Mouse (Mus musculus): ENCODE measurements around the gene Cmpk1. TPM values are rescaled to one million over a fixed set of nuclear protein-coding genes. Genes with fewer than 3 reads are reported as not detected.

The Cmpk1 gene
- polyA plus RNA-seq (2014; fragmentation: Nextera tagmentation; extraction: Ambion mirVana), result 59.4 and 64.8 TPM in 2 replicates

GRCm38 (mm10) chr4:114986591-114987432 is at the start of gene Cmpk1:
Gene Cmpk1, minus strand, starts transcription at chr4:114987241.
- Histone ChIP-seq H3K4me3 (ENCODE audit: control insufficient read depth in 1 of 2, insufficient read depth in 1 of 2, low read depth in 1 of 2, low read length in 2 of 2) (peak within 1 kb of the TSS; percentile 87 to 94), H3K4me2 (ENCODE audit: low read length) (peak within 1 kb of the TSS; percentile 72), H3K4me1 (ENCODE audit: control insufficient read depth in 2 of 2, insufficient read depth in 2 of 2, low read length in 2 of 2) (peaks cover 0 to 8% of the 10 kb centered on the region in 2 experiments; a peak in 2 of 4 replicates), H3K36me3 (ENCODE audit: control insufficient read depth, insufficient read depth, low read length) (no peaks in the 10 kb centered on the region), H3K27ac (replicated peaks in 1 of 2; ENCODE audit: control insufficient read depth in 1 of 2, insufficient read depth in 1 of 2, low read depth in 2 of 2, low read length in 2 of 2) (peak within 1 kb of the TSS; percentile 99 to 100), H3K9ac (ENCODE audit: low read length) (peak within 1 kb of the TSS; percentile 95), H3K9me3 (ENCODE audit: control insufficient read depth, low read length) (no peaks in the 10 kb centered on the region), H3K27me3 (ENCODE audit: control insufficient read depth, insufficient read depth, low read length) (peaks cover 5% of the 10 kb centered on the region)
- WGBS, result 1% methylated on average over 79 of the region's 93 CpGs
- peak; percentile 93 for ATAC-seq (ENCODE audit: insufficient number of reproducible peaks, insufficient read depth, low FRiP score, low read depth)

- H3K4me3 ChIP-seq (ENCODE audit: control insufficient read depth in 1 of 2, insufficient read depth in 1 of 2, low read depth in 1 of 2, low read length in 2 of 2), result no peak overlapping the region
- H3K27ac ChIP-seq (replicated peaks in 1 of 2; ENCODE audit: control insufficient read depth in 1 of 2, insufficient read depth in 1 of 2, low read depth in 2 of 2, low read length in 2 of 2), result no peak overlapping the region
- no peaks in the 10 kb centered on the region for H3K9me3 ChIP-seq (ENCODE audit: control insufficient read depth, low read length)
- no peaks in the 10 kb centered on the region for H3K4me1 ChIP-seq (ENCODE audit: control insufficient read depth in 2 of 2, insufficient read depth in 2 of 2, low read length in 2 of 2)
- ATAC-seq (ENCODE audit: insufficient number of reproducible peaks, insufficient read depth, low FRiP score, low read depth), result no peak
- no peaks in the 10 kb centered on the region for H3K27me3 ChIP-seq (ENCODE audit: control insufficient read depth, insufficient read depth, low read length)
- H3K36me3 ChIP-seq (ENCODE audit: control insufficient read depth, insufficient read depth, low read length), result peaks cover 73% of the 10 kb centered on the region
- WGBS, result 84% methylated on average over 6 of the region's 6 CpGs
- no peak overlapping the region for H3K9ac ChIP-seq (ENCODE audit: low read length)
- no peak overlapping the region for H3K4me2 ChIP-seq (ENCODE audit: low read length)
These were observed 48.0 kb upstream of the Cmpk1 start for GRCm38 (mm10) chr4:115035043-115035442.

GRCm38 (mm10) chr4:115019997-115020396 is 33.0 kb upstream of the Cmpk1 start:
- Histone ChIP-seq H3K4me3 (ENCODE audit: control insufficient read depth in 1 of 2, insufficient read depth in 1 of 2, low read depth in 1 of 2, low read length in 2 of 2) (no peak overlapping the region), H3K27me3 (ENCODE audit: control insufficient read depth, insufficient read depth, low read length) (no peaks in the 10 kb centered on the region), H3K4me2 (ENCODE audit: low read length) (no peak overlapping the region), H3K4me1 (ENCODE audit: control insufficient read depth in 2 of 2, insufficient read depth in 2 of 2, low read length in 2 of 2) (no peaks in the 10 kb centered on the region), H3K9me3 (ENCODE audit: control insufficient read depth, low read length) (no peaks in the 10 kb centered on the region), H3K27ac (replicated peaks in 1 of 2; ENCODE audit: control insufficient read depth in 1 of 2, insufficient read depth in 1 of 2, low read depth in 2 of 2, low read length in 2 of 2) (no peak overlapping the region), H3K36me3 (ENCODE audit: control insufficient read depth, insufficient read depth, low read length) (peaks cover 88% of the 10 kb centered on the region), H3K9ac (ENCODE audit: low read length) (no peak overlapping the region)
- no peak for ATAC-seq (ENCODE audit: insufficient number of reproducible peaks, insufficient read depth, low FRiP score, low read depth)
- WGBS, result 85% methylated on average over 3 of the region's 3 CpGs

- 92% methylated on average over 3 of the region's 3 CpGs for WGBS
- peaks cover 89% of the 10 kb centered on the region for H3K36me3 ChIP-seq (ENCODE audit: control insufficient read depth, insufficient read depth, low read length)
These were observed 27.2 kb upstream of the Cmpk1 start for GRCm38 (mm10) chr4:115014276-115014675.

GRCm38 (mm10) chr4:115000429-115000795 is 13.4 kb upstream of the Cmpk1 start:
- peak overlapping the region; percentile 67 for H3K4me2 ChIP-seq (ENCODE audit: low read length)
- H3K9me3 ChIP-seq (ENCODE audit: control insufficient read depth, low read length), result no peaks in the 10 kb centered on the region
- peaks cover 0 to 15% of the 10 kb centered on the region in 2 experiments; a peak in 2 of 4 replicates for H3K4me1 ChIP-seq (ENCODE audit: control insufficient read depth in 2 of 2, insufficient read depth in 2 of 2, low read length in 2 of 2)
- peak overlapping the region; percentile 75 for H3K9ac ChIP-seq (ENCODE audit: low read length)
- peaks cover 22% of the 10 kb centered on the region for H3K36me3 ChIP-seq (ENCODE audit: control insufficient read depth, insufficient read depth, low read length)
- no peaks in the 10 kb centered on the region for H3K27me3 ChIP-seq (ENCODE audit: control insufficient read depth, insufficient read depth, low read length)
- peak overlapping the region; percentile 69 to 91 for H3K27ac ChIP-seq (replicated peaks in 1 of 2; ENCODE audit: control insufficient read depth in 1 of 2, insufficient read depth in 1 of 2, low read depth in 2 of 2, low read length in 2 of 2)
- under 1% methylated on average over 8 of the region's 8 CpGs for WGBS
- no peak for ATAC-seq (ENCODE audit: insufficient number of reproducible peaks, insufficient read depth, low FRiP score, low read depth)
- H3K4me3 ChIP-seq (ENCODE audit: control insufficient read depth in 1 of 2, insufficient read depth in 1 of 2, low read depth in 1 of 2, low read length in 2 of 2), result peak overlapping the region; percentile 65 to 98

More at GRCm38 (mm10) chr4:115014276-115014675, 27.2 kb upstream of the Cmpk1 start:
- Histone ChIP-seq H3K9me3 (ENCODE audit: control insufficient read depth, low read length) (no peaks in the 10 kb centered on the region), H3K9ac (ENCODE audit: low read length) (no peak overlapping the region), H3K4me1 (ENCODE audit: control insufficient read depth in 2 of 2, insufficient read depth in 2 of 2, low read length in 2 of 2) (no peaks in the 10 kb centered on the region), H3K4me3 (ENCODE audit: control insufficient read depth in 1 of 2, insufficient read depth in 1 of 2, low read depth in 1 of 2, low read length in 2 of 2) (no peak overlapping the region), H3K27ac (replicated peaks in 1 of 2; ENCODE audit: control insufficient read depth in 1 of 2, insufficient read depth in 1 of 2, low read depth in 2 of 2, low read length in 2 of 2) (no peak overlapping the region), H3K4me2 (ENCODE audit: low read length) (no peak overlapping the region), H3K27me3 (ENCODE audit: control insufficient read depth, insufficient read depth, low read length) (no peaks in the 10 kb centered on the region)
- no peak for ATAC-seq (ENCODE audit: insufficient number of reproducible peaks, insufficient read depth, low FRiP score, low read depth)

GRCm38 (mm10) chr4:114999773-115000428 is 12.9 kb upstream of the Cmpk1 start, which contains the start of gene Stil:
Gene Stil, plus strand, starts transcription at chr4:115000159.
- H3K4me1 ChIP-seq (ENCODE audit: control insufficient read depth in 2 of 2, insufficient read depth in 2 of 2, low read length in 2 of 2), result peaks cover 0 to 15% of the 10 kb centered on the region in 2 experiments; a peak in 2 of 4 replicates
- no peaks in the 10 kb centered on the region for H3K9me3 ChIP-seq (ENCODE audit: control insufficient read depth, low read length)
- H3K27me3 ChIP-seq (ENCODE audit: control insufficient read depth, insufficient read depth, low read length), result no peaks in the 10 kb centered on the region
- peak within 1 kb of the TSS; percentile 65 to 98 for H3K4me3 ChIP-seq (ENCODE audit: control insufficient read depth in 1 of 2, insufficient read depth in 1 of 2, low read depth in 1 of 2, low read length in 2 of 2)
- peak within 1 kb of the TSS; percentile 75 for H3K9ac ChIP-seq (ENCODE audit: low read length)
- peak; percentile 100 for ATAC-seq (ENCODE audit: insufficient number of reproducible peaks, insufficient read depth, low FRiP score, low read depth)
- peak within 1 kb of the TSS; percentile 69 for H3K4me2 ChIP-seq (ENCODE audit: low read length)
- under 1% methylated on average over 52 of the region's 52 CpGs for WGBS
- peak within 1 kb of the TSS; percentile 93 to 99 for H3K27ac ChIP-seq (replicated peaks in 1 of 2; ENCODE audit: control insufficient read depth in 1 of 2, insufficient read depth in 1 of 2, low read depth in 2 of 2, low read length in 2 of 2)
- H3K36me3 ChIP-seq (ENCODE audit: control insufficient read depth, insufficient read depth, low read length), result peaks cover 17% of the 10 kb centered on the region

GRCm38 (mm10) chr4:114999445-114999772 is 12.4 kb upstream of the Cmpk1 start:
- H3K9me3 ChIP-seq (ENCODE audit: control insufficient read depth, low read length), result no peaks in the 10 kb centered on the region
- peak overlapping the region; percentile 93 to 99 for H3K27ac ChIP-seq (replicated peaks in 1 of 2; ENCODE audit: control insufficient read depth in 1 of 2, insufficient read depth in 1 of 2, low read depth in 2 of 2, low read length in 2 of 2)
- peak overlapping the region; percentile 69 for H3K4me2 ChIP-seq (ENCODE audit: low read length)
- ATAC-seq (ENCODE audit: insufficient number of reproducible peaks, insufficient read depth, low FRiP score, low read depth), result no peak
- H3K9ac ChIP-seq (ENCODE audit: low read length), result peak overlapping the region; percentile 74
- WGBS, result 8% methylated on average over 9 of the region's 9 CpGs
- no peaks in the 10 kb centered on the region for H3K27me3 ChIP-seq (ENCODE audit: control insufficient read depth, insufficient read depth, low read length)
- H3K4me1 ChIP-seq (ENCODE audit: control insufficient read depth in 2 of 2, insufficient read depth in 2 of 2, low read length in 2 of 2), result peaks cover 0 to 15% of the 10 kb centered on the region in 2 experiments; a peak in 2 of 4 replicates
- peaks cover 14% of the 10 kb centered on the region for H3K36me3 ChIP-seq (ENCODE audit: control insufficient read depth, insufficient read depth, low read length)
- peak overlapping the region; percentile 65 to 98 for H3K4me3 ChIP-seq (ENCODE audit: control insufficient read depth in 1 of 2, insufficient read depth in 1 of 2, low read depth in 1 of 2, low read length in 2 of 2)

Data from heart, embryonic 14.5 days (tissue).